ENCODE assay signal across 8 mouse cellular contexts in genomic region chr2:119896553-119897089, GRCm38 (mm10). TPM values are rescaled to one million over a fixed set of nuclear protein-coding genes. Genes with fewer than 3 reads are reported as not detected.
DNase-seq lines count a peak whose midpoint lies in the region; ATAC-seq and TF ChIP-seq lines count a peak whose summit lies in the region.

No protein-coding gene starts in this region.

- 15% methylated on average over 19 of the region's 19 CpGs for WGBS in heart, embryonic 11.5 days (ENCODE audit: insufficient replicate concordance)
- WGBS in hindbrain, embryonic 10.5 days, result 13% methylated on average over 19 of the region's 19 CpGs
- 16% methylated on average over 19 of the region's 19 CpGs for WGBS in liver, postnatal 0 days (ENCODE audit: insufficient replicate concordance)
- WGBS in stomach, postnatal 0 days, result 17% methylated on average over 19 of the region's 19 CpGs

- no peak for TF ChIP-seq CTCF in liver, postnatal 0 days (IDR thresholded peaks at IDR 0.05; ENCODE audit: low read depth)
- no peak for TF ChIP-seq CTCF in stomach, postnatal 0 days (IDR thresholded peaks at IDR 0.05; ENCODE audit: low read depth)

- no peaks in the 10 kb centered on the region for H3K9me3 ChIP-seq in heart, embryonic 11.5 days (replicated peaks; ENCODE audit: control insufficient read depth, low read length)
- H3K9me3 ChIP-seq in hindbrain, embryonic 10.5 days, result no peaks in the 10 kb centered on the region
- no peaks in the 10 kb centered on the region for H3K9me3 ChIP-seq in liver, postnatal 0 days (ENCODE audit: low read length)
- no peaks in the 10 kb centered on the region for H3K9me3 ChIP-seq in stomach, postnatal 0 days (ENCODE audit: control insufficient read depth, low read length)

- intact Hi-C loops in heart, postnatal 25 days (cut with DNase I), result loop anchor here (5.0 kb wide), 1 partner anchor 99 kb away; the partner anchor contains the start of gene Tyro3

- DNase-seq in heart, postnatal 25 days (ENCODE audit: low spot score), result no peak
- DNase-seq in c-Kit-negative CD71-positive TER-119-positive erythroid progenitor cells, embryonic 14.5 days (ENCODE audit: low read depth, low spot score), result peak; percentile 16
- DNase-seq in hindbrain, embryonic 10.5 days (ENCODE audit: low spot score), result no peak
- DNase-seq in liver, postnatal 0 days, result no peak
- DNase-seq in stomach, postnatal 0 days (ENCODE audit: low spot score), result no peak
- DNase-seq in urinary bladder, adult 18-20 months (ENCODE audit: low spot score in 2 of 2), result no peak
- DNase-seq in spleen, postnatal 36 days (ENCODE audit: low spot score in 2 of 2), result no peak

- H3K27ac ChIP-seq in heart, embryonic 11.5 days (ENCODE audit: low read depth, low read length), result peak overlapping the region; percentile 90
- peak overlapping the region; percentile 91 for H3K27ac ChIP-seq in hindbrain, embryonic 10.5 days
- H3K27ac ChIP-seq in liver, postnatal 0 days (ENCODE audit: low read depth), result peak overlapping the region; percentile 92
- H3K27ac ChIP-seq in stomach, postnatal 0 days (replicated peaks), result peak overlapping the region; percentile 96

- TF ChIP-seq EP300 in liver, postnatal 0 days (IDR thresholded peaks at IDR 0.05; ENCODE audit: low read depth), result no peak
- peak; percentile 0 for TF ChIP-seq EP300 in stomach, postnatal 0 days (optimal IDR thresholded peaks at IDR 0.05)

- peaks cover 10% of the 10 kb centered on the region for H3K4me1 ChIP-seq in heart, embryonic 11.5 days (ENCODE audit: control insufficient read depth, insufficient read depth, low read length)
- peaks cover 20% of the 10 kb centered on the region for H3K4me1 ChIP-seq in hindbrain, embryonic 10.5 days (replicated peaks)
- peaks cover 21% of the 10 kb centered on the region for H3K4me1 ChIP-seq in liver, postnatal 0 days (ENCODE audit: insufficient read depth)
- peaks cover 8% of the 10 kb centered on the region; the same call in 1 of the 2 replicates for H3K4me1 ChIP-seq in stomach, postnatal 0 days (replicated peaks; ENCODE audit: control insufficient read depth, insufficient read depth)

- H3K4me3 ChIP-seq in heart, embryonic 11.5 days (ENCODE audit: low read depth, low read length), result peak overlapping the region; percentile 63
- H3K4me3 ChIP-seq in hindbrain, embryonic 10.5 days, result peak overlapping the region; percentile 67
- H3K4me3 ChIP-seq in liver, postnatal 0 days (ENCODE audit: low read depth, low read length), result peak overlapping the region; percentile 49
- H3K4me3 ChIP-seq in stomach, postnatal 0 days (ENCODE audit: low read depth, low read length), result peak overlapping the region; percentile 40

- peak overlapping the region; percentile 78 for H3K9ac ChIP-seq in heart, embryonic 11.5 days (ENCODE audit: low read depth, low read length)
- peak overlapping the region; percentile 63 for H3K9ac ChIP-seq in liver, postnatal 0 days (replicated peaks)
- peak overlapping the region; percentile 57 for H3K9ac ChIP-seq in stomach, postnatal 0 days (ENCODE audit: low read length)

- ATAC-seq in heart, embryonic 11.5 days (replicated peaks; ENCODE audit: insufficient number of reproducible peaks, low FRiP score, low TSS enrichment), result peak; percentile 77
- ATAC-seq in liver, postnatal 0 days, result peak; percentile 56
- peak; percentile 69 for ATAC-seq in stomach, postnatal 0 days (ENCODE audit: low FRiP score, low TSS enrichment)

- no peaks in the 10 kb centered on the region for H3K36me3 ChIP-seq in heart, embryonic 11.5 days (ENCODE audit: control insufficient read depth, insufficient read depth, low read length)
- peaks cover 7% of the 10 kb centered on the region for H3K36me3 ChIP-seq in hindbrain, embryonic 10.5 days
- no peaks in the 10 kb centered on the region for H3K36me3 ChIP-seq in liver, postnatal 0 days (replicated peaks; ENCODE audit: insufficient read depth, low read length)
- H3K36me3 ChIP-seq in stomach, postnatal 0 days (ENCODE audit: control insufficient read depth, insufficient read depth, low read length), result no peaks in the 10 kb centered on the region

- peak overlapping the region; percentile 97 for H3K4me2 ChIP-seq in heart, embryonic 11.5 days
- peak overlapping the region; percentile 88 for H3K4me2 ChIP-seq in liver, postnatal 0 days (ENCODE audit: low read depth, low read length)
- peak overlapping the region; percentile 64 for H3K4me2 ChIP-seq in stomach, postnatal 0 days (replicated peaks; ENCODE audit: low read depth)

- no peaks in the 10 kb centered on the region for H3K27me3 ChIP-seq in heart, embryonic 11.5 days (ENCODE audit: control insufficient read depth, insufficient read depth, low read length)
- H3K27me3 ChIP-seq in hindbrain, embryonic 10.5 days (ENCODE audit: insufficient read depth, poor library complexity, severe bottlenecking), result no peaks in the 10 kb centered on the region
- H3K27me3 ChIP-seq in liver, postnatal 0 days (ENCODE audit: insufficient read depth, low read length), result no peaks in the 10 kb centered on the region
- no peaks in the 10 kb centered on the region for H3K27me3 ChIP-seq in stomach, postnatal 0 days (ENCODE audit: control insufficient read depth, insufficient read depth, low read length)

RNA-seq across cellular contexts. Expression of gene Mga, which starts 0.4 kb away (rescaled TPM):
- polyA plus RNA-seq in heart, embryonic 11.5 days (2014; fragmentation: Nextera tagmentation; extraction: Ambion mirVana), result 20.2 and 30.1 TPM in 2 replicates
- total RNA-seq in heart, postnatal 25 days (2021), result 10 to 100 TPM; 31.9 to 42.9 TPM
- polyA plus RNA-seq in hindbrain, embryonic 10.5 days (2016; fragmentation: Nextera tagmentation; extraction: Ambion mirVana), result 26.1 and 28.0 TPM in 2 replicates
- 4.3 and 4.6 TPM in 2 replicates for polyA plus RNA-seq in liver, postnatal 0 days (2015; fragmentation: Nextera tagmentation; extraction: Ambion mirVana)
- 9.4 TPM in 2 replicates for polyA plus RNA-seq in stomach, postnatal 0 days (2015; fragmentation: Nextera tagmentation; extraction: Ambion mirVana)
